Mouse (Mus musculus): Measurements from ENCODE around the gene Gm9195.

- no peak for TF ChIP-seq CTCF (IDR thresholded peaks at IDR 0.05; ENCODE audit: extremely low read depth, insufficient read depth, low read length)
- no peak for TF ChIP-seq POLR2A (IDR thresholded peaks at IDR 0.05; ENCODE audit: extremely low read depth, insufficient read depth, low read length)
Measured at GRCm38 (mm10) chr14:72474501-72474900, 17.1 kb downstream of the Gm9195 start.

All from cortical plate, adult 2 months (tissue).